11 mouse cellular contexts compared by ENCODE assay signal in the genomic region with DNA sequence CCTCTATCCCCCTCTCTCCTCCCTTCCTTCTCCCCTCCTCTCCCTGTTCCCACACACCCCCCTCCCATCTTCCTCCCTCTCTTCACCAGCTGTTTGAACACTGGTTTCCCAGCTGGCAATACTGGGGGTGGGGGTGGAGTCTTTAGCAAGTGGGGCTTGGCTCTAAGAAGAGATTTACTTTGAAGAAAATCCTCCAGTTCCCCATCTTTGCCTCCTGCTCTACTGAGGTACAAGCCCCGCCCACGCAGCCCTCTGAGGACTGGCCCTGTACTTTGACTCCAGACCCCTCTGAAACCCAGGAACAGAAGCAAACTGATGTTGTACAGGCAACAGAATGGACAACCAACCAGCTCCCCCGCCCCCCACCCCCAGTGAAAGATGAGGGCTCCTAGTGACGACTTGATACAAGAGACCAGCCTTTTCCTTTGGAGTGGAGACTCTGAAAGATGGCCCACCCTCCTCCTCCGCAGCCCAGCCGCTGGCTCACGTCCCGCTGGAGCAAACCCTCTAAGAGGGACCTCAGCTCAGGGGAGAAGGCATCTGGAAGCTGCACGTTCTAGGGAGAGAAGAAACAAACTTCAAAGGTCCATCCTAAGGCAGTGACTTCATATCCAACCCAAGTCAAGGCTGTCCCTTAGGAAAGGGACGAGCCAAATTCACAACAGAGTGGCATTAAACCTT. TPM values are rescaled to one million over a fixed set of nuclear protein-coding genes. Genes with fewer than 3 reads are reported as not detected.
A peak's percentile ranks its signal among the peaks of the same experiment; 100 is the strongest.
DNase-seq lines count a peak whose midpoint lies in the region; ATAC-seq and TF ChIP-seq lines count a peak whose summit lies in the region.
"Had no signal": no experiment of that assay in that cellular context is flagged by ENCODE, and none has a peak within 500 bp of the region (broad histone marks: within the 10 kb centered on the region; RNA-seq: fewer than 3 reads in every experiment).

No protein-coding gene starts in this region.

- H3K9me3 ChIP-seq in intestine, embryonic 14.5 days (ENCODE audit: control insufficient read depth, low read length) = no peaks in the 10 kb centered on the region
- no peaks in the 10 kb centered on the region for H3K9me3 ChIP-seq in intestine, postnatal 0 days (ENCODE audit: control insufficient read depth)
- H3K9me3 ChIP-seq in lung, embryonic 15.5 days = no peaks in the 10 kb centered on the region
- no peaks in the 10 kb centered on the region for H3K9me3 ChIP-seq in embryonic facial prominence, embryonic 13.5 days
- no peaks in the 10 kb centered on the region for H3K9me3 ChIP-seq in stomach, embryonic 15.5 days
- H3K9me3 ChIP-seq: hindbrain, embryonic 13.5 days had no signal

- 23% methylated on average over 10 of the region's 10 CpGs for WGBS in intestine, embryonic 14.5 days
- WGBS in intestine, postnatal 0 days = 52% methylated on average over 10 of the region's 10 CpGs
- 27% methylated on average over 10 of the region's 10 CpGs for WGBS in lung, embryonic 15.5 days
- WGBS in lung, adult 2 months = 49% methylated on average over 10 of the region's 10 CpGs
- 46% methylated on average over 10 of the region's 10 CpGs for WGBS in embryonic facial prominence, embryonic 13.5 days
- 29% methylated on average over 10 of the region's 10 CpGs for WGBS in stomach, embryonic 15.5 days

- no peaks in the 10 kb centered on the region for H3K27me3 ChIP-seq in intestine, embryonic 14.5 days (replicated peaks; ENCODE audit: control insufficient read depth, insufficient read depth, low read length)
- H3K27me3 ChIP-seq in intestine, postnatal 0 days (replicated peaks; ENCODE audit: control insufficient read depth, insufficient read depth, low read length) = no peaks in the 10 kb centered on the region
- H3K27me3 ChIP-seq in lung, embryonic 15.5 days = no peaks in the 10 kb centered on the region
- no peaks in the 10 kb centered on the region for H3K27me3 ChIP-seq in embryonic facial prominence, embryonic 13.5 days
- no peaks in the 10 kb centered on the region for H3K27me3 ChIP-seq in stomach, embryonic 15.5 days (replicated peaks)

- no peak overlapping the region for H3K4me2 ChIP-seq in intestine, embryonic 14.5 days (ENCODE audit: low read length)
- H3K4me2 ChIP-seq in intestine, postnatal 0 days (replicated peaks; ENCODE audit: low read depth) = no peak overlapping the region
- no peak overlapping the region for H3K4me2 ChIP-seq in lung, embryonic 15.5 days
- H3K4me2 ChIP-seq in embryonic facial prominence, embryonic 13.5 days = no peak overlapping the region
- H3K4me2 ChIP-seq in stomach, embryonic 15.5 days = no peak overlapping the region; the same call in 1 of the 2 replicates
- H3K4me2 ChIP-seq: heart, embryonic 11.5 days; hindbrain, embryonic 13.5 days had no signal

- peaks cover 4% of the 10 kb centered on the region; the same call in 1 of the 2 replicates for H3K4me1 ChIP-seq in intestine, embryonic 14.5 days (replicated peaks; ENCODE audit: control insufficient read depth, insufficient read depth, low read length)
- H3K4me1 ChIP-seq in intestine, postnatal 0 days (replicated peaks; ENCODE audit: control insufficient read depth, insufficient read depth, low read length) = no peaks in the 10 kb centered on the region
- peaks cover 7% of the 10 kb centered on the region; the same call in 1 of the 2 replicates for H3K4me1 ChIP-seq in lung, embryonic 15.5 days
- no peaks in the 10 kb centered on the region for H3K4me1 ChIP-seq in lung, adult 2 months (ENCODE audit: control insufficient read depth, insufficient read depth, low read length)
- peaks cover 20% of the 10 kb centered on the region for H3K4me1 ChIP-seq in embryonic facial prominence, embryonic 13.5 days
- peaks cover 3% of the 10 kb centered on the region; the same call in 1 of the 2 replicates for H3K4me1 ChIP-seq in stomach, embryonic 15.5 days

- TF ChIP-seq POLR2A in lung, adult 2 months (IDR thresholded peaks at IDR 0.05; ENCODE audit: borderline replicate concordance, extremely low read depth, low read depth, low read length) = no peak

- TF ChIP-seq CTCF in intestine, postnatal 0 days (IDR thresholded peaks at IDR 0.05; ENCODE audit: low read depth) = no peak
- TF ChIP-seq CTCF in lung, adult 2 months (IDR thresholded peaks at IDR 0.05; ENCODE audit: insufficient read depth, low read length) = no peak

- H3K27ac ChIP-seq in intestine, embryonic 14.5 days (ENCODE audit: low read depth) = peak overlapping the region; percentile 72; the same call in 1 of the 2 replicates
- H3K27ac ChIP-seq in intestine, postnatal 0 days (ENCODE audit: low read depth, low read length) = no peak overlapping the region
- no peak overlapping the region for H3K27ac ChIP-seq in lung, embryonic 15.5 days
- peak overlapping the region; percentile 7; the same call in 1 of the 2 replicates for H3K27ac ChIP-seq in embryonic facial prominence, embryonic 13.5 days
- H3K27ac ChIP-seq in stomach, embryonic 15.5 days = peak overlapping the region; percentile 59
- H3K27ac ChIP-seq: hindbrain, embryonic 13.5 days; macrophage had no signal

- peak; percentile 61 for DNase-seq in intestine, embryonic 14.5 days (ENCODE audit: low spot score)
- no peak for DNase-seq in lung, adult 2 months
- DNase-seq in spleen, adult 18-20 months = no peak
- DNase-seq: cerebellum, postnatal 10 days had no signal

- H3K9ac ChIP-seq in intestine, embryonic 14.5 days (ENCODE audit: low read length) = no peak overlapping the region
- no peak overlapping the region for H3K9ac ChIP-seq in intestine, postnatal 0 days (ENCODE audit: low read depth, low read length)
- H3K9ac ChIP-seq in lung, embryonic 15.5 days = no peak overlapping the region
- no peak overlapping the region for H3K9ac ChIP-seq in embryonic facial prominence, embryonic 13.5 days
- no peak overlapping the region for H3K9ac ChIP-seq in stomach, embryonic 15.5 days
- H3K9ac ChIP-seq: hindbrain, embryonic 13.5 days had no signal

- no peaks in the 10 kb centered on the region for H3K36me3 ChIP-seq in intestine, embryonic 14.5 days (ENCODE audit: control insufficient read depth, insufficient read depth, low read length)
- H3K36me3 ChIP-seq in intestine, postnatal 0 days (ENCODE audit: control insufficient read depth, insufficient read depth) = peaks cover 13% of the 10 kb centered on the region; the same call in 1 of the 2 replicates
- H3K36me3 ChIP-seq in lung, embryonic 15.5 days = 0 out of 2 replicates have a peak, but pooled peaks cover 3% of the 10 kb centered on the region
- peaks cover 27% of the 10 kb centered on the region for H3K36me3 ChIP-seq in embryonic facial prominence, embryonic 13.5 days
- H3K36me3 ChIP-seq in stomach, embryonic 15.5 days = no peaks in the 10 kb centered on the region

- ATAC-seq in intestine, embryonic 14.5 days (replicated peaks; ENCODE audit: low FRiP score, low TSS enrichment, low read depth) = peak; percentile 32; the same call in 1 of the 2 replicates
- no peak for ATAC-seq in intestine, postnatal 0 days
- ATAC-seq in lung, embryonic 15.5 days (ENCODE audit: borderline replicate concordance, extremely low read depth, low FRiP score, low TSS enrichment) = peak; percentile 48; the same call in 1 of the 2 replicates
- ATAC-seq in embryonic facial prominence, embryonic 13.5 days (ENCODE audit: insufficient number of reproducible peaks, insufficient read depth, low FRiP score, low TSS enrichment, low read depth) = no peak
- peak; percentile 42; the same call in 1 of the 2 replicates for ATAC-seq in stomach, embryonic 15.5 days (ENCODE audit: insufficient read depth, low FRiP score, low read depth)

- H3K4me3 ChIP-seq in intestine, embryonic 14.5 days (ENCODE audit: low read depth, low read length) = no peak overlapping the region
- no peak overlapping the region for H3K4me3 ChIP-seq in intestine, postnatal 0 days (ENCODE audit: low read depth, low read length)
- H3K4me3 ChIP-seq in lung, embryonic 15.5 days = no peak overlapping the region
- H3K4me3 ChIP-seq in lung, adult 2 months (replicated peaks; ENCODE audit: extremely low read depth, low read depth, low read length) = no peak overlapping the region
- no peak overlapping the region for H3K4me3 ChIP-seq in embryonic facial prominence, embryonic 13.5 days
- no peak overlapping the region for H3K4me3 ChIP-seq in stomach, embryonic 15.5 days (replicated peaks)
- H3K4me3 ChIP-seq: hindbrain, embryonic 13.5 days had no signal

RNA-seq across cellular contexts. Expression of a gene that starts 32.2 kb away (rescaled TPM):
- 0.74 and 0.95 TPM in 2 replicates for polyA plus RNA-seq in intestine, embryonic 14.5 days (2014; fragmentation: Nextera tagmentation; extraction: Ambion mirVana)
- 0.08 and 0.09 TPM in 2 replicates for polyA plus RNA-seq in intestine, postnatal 0 days (2015; fragmentation: Nextera tagmentation; extraction: Ambion mirVana)
- 0.83 and 1.3 TPM in 2 replicates for polyA plus RNA-seq in lung, embryonic 15.5 days (2015; fragmentation: Nextera tagmentation; extraction: Ambion mirVana)
- 1.9 and 5.5 TPM in 2 replicates for polyA plus RNA-seq in lung, adult 2 months (2012; rRNA removed)
- polyA plus RNA-seq in embryonic facial prominence, embryonic 13.5 days (2015; fragmentation: Nextera tagmentation; extraction: Ambion mirVana) = 0.89 and 1.9 TPM in 2 replicates
- polyA plus RNA-seq in stomach, embryonic 15.5 days (2015; fragmentation: Nextera tagmentation; extraction: Ambion mirVana) = 0.50 and 0.51 TPM in 2 replicates

Comparison
In these comparisons a context has a peak if more than half of its experiments do, and no peak if none do; other contexts are left out.
1. ATAC-seq: peak in intestine, embryonic 14.5 days (single experiment), lung, embryonic 15.5 days (single experiment) and stomach, embryonic 15.5 days (single experiment); none in intestine, postnatal 0 days (single experiment) and embryonic facial prominence, embryonic 13.5 days (single experiment).
2. H3K27ac ChIP-seq: peak in intestine, embryonic 14.5 days (single experiment), embryonic facial prominence, embryonic 13.5 days (single experiment) and stomach, embryonic 15.5 days (single experiment); none in intestine, postnatal 0 days (single experiment) and lung, embryonic 15.5 days (single experiment).